In genomic region chr10:88214800-88215514, GRCm38 (mm10) we compare ENCODE assay signal across 18 mouse cellular contexts. TPM values are rescaled to one million over a fixed set of nuclear protein-coding genes. Genes with fewer than 3 reads are reported as not detected.
DNase-seq lines count a peak whose midpoint lies in the region; ATAC-seq and TF ChIP-seq lines count a peak whose summit lies in the region.
"Had no signal": no experiment of that assay in that cellular context is flagged by ENCODE, and none has a peak within 500 bp of the region (broad histone marks: within the 10 kb centered on the region; RNA-seq: fewer than 3 reads in every experiment).

No protein-coding gene starts in this region.

- H3K9me3 ChIP-seq in lung, embryonic 14.5 days (ENCODE audit: low read depth, low read length), result no peaks in the 10 kb centered on the region
- H3K9me3 ChIP-seq in lung, embryonic 16.5 days (ENCODE audit: control insufficient read depth, low read length), result no peaks in the 10 kb centered on the region
- no peaks in the 10 kb centered on the region for H3K9me3 ChIP-seq in lung, postnatal 0 days (ENCODE audit: low read length)
- H3K9me3 ChIP-seq: embryonic facial prominence, embryonic 10.5 days; embryonic facial prominence, embryonic 12.5 days; forebrain, embryonic 13.5 days; forebrain, embryonic 15.5 days had no signal

- H3K9ac ChIP-seq in lung, embryonic 14.5 days, result no peak overlapping the region
- H3K9ac ChIP-seq in lung, embryonic 16.5 days (ENCODE audit: low read length), result no peak overlapping the region
- H3K9ac ChIP-seq in lung, postnatal 0 days (replicated peaks; ENCODE audit: low read depth), result no peak overlapping the region
- H3K9ac ChIP-seq: embryonic facial prominence, embryonic 12.5 days; forebrain, embryonic 13.5 days; forebrain, embryonic 15.5 days had no signal

- H3K27me3 ChIP-seq in lung, embryonic 14.5 days (ENCODE audit: insufficient read depth, low read length), result no peaks in the 10 kb centered on the region
- no peaks in the 10 kb centered on the region for H3K27me3 ChIP-seq in lung, embryonic 16.5 days (ENCODE audit: control insufficient read depth, insufficient read depth, low read depth, low read length)
- no peaks in the 10 kb centered on the region for H3K27me3 ChIP-seq in lung, postnatal 0 days (replicated peaks; ENCODE audit: insufficient read depth, low read length)
- H3K27me3 ChIP-seq: embryonic facial prominence, embryonic 12.5 days; forebrain, embryonic 13.5 days; forebrain, embryonic 15.5 days had no signal

- no peak overlapping the region for H3K4me2 ChIP-seq in lung, embryonic 14.5 days
- H3K4me2 ChIP-seq in lung, embryonic 16.5 days (ENCODE audit: low read depth, low read length), result no peak overlapping the region
- no peak overlapping the region for H3K4me2 ChIP-seq in lung, postnatal 0 days (replicated peaks; ENCODE audit: low read depth, low read length)
- H3K4me2 ChIP-seq: embryonic facial prominence, embryonic 12.5 days; forebrain, embryonic 13.5 days; forebrain, embryonic 15.5 days had no signal

- H3K4me1 ChIP-seq in lung, embryonic 14.5 days (ENCODE audit: insufficient read depth), result no peaks in the 10 kb centered on the region
- H3K4me1 ChIP-seq in lung, embryonic 16.5 days (replicated peaks; ENCODE audit: control insufficient read depth, insufficient read depth, low read length), result no peaks in the 10 kb centered on the region
- H3K4me1 ChIP-seq in lung, postnatal 0 days (ENCODE audit: insufficient read depth, low read depth, low read length), result no peaks in the 10 kb centered on the region
- H3K4me1 ChIP-seq: embryonic facial prominence, embryonic 10.5 days; embryonic facial prominence, embryonic 12.5 days; forebrain, embryonic 13.5 days; forebrain, embryonic 15.5 days had no signal

- ATAC-seq in lung, embryonic 14.5 days (ENCODE audit: insufficient read depth), result peak; percentile 73
- ATAC-seq in lung, embryonic 16.5 days (ENCODE audit: low read depth), result peak; percentile 52; the same call in 1 of the 2 replicates
- ATAC-seq in lung, postnatal 0 days, result no peak
- ATAC-seq: forebrain, embryonic 13.5 days; forebrain, embryonic 15.5 days had no signal

- no peak overlapping the region for H3K27ac ChIP-seq in lung, embryonic 14.5 days (ENCODE audit: low read depth)
- H3K27ac ChIP-seq in lung, embryonic 16.5 days (ENCODE audit: low read length), result no peak overlapping the region
- H3K27ac ChIP-seq in lung, postnatal 0 days (ENCODE audit: low read length), result no peak overlapping the region
- H3K27ac ChIP-seq: embryonic facial prominence, embryonic 10.5 days; embryonic facial prominence, embryonic 12.5 days; forebrain, embryonic 13.5 days; forebrain, embryonic 15.5 days had no signal

- 77% methylated on average over 20 of the region's 20 CpGs for WGBS in lung, embryonic 14.5 days
- WGBS in lung, embryonic 16.5 days, result 71% methylated on average over 20 of the region's 20 CpGs
- WGBS in lung, postnatal 0 days, result 85% methylated on average over 20 of the region's 20 CpGs

- peak; percentile 57 for DNase-seq in lung, embryonic 14.5 days
- no peak for DNase-seq in lung, postnatal 25 days (ENCODE audit: low spot score)
- DNase-seq in lung, postnatal 0 days (ENCODE audit: low spot score), result no peak
- DNase-seq in adipocyte (ENCODE audit: low spot score), result peak; percentile 20
- no peak for DNase-seq in urinary bladder, adult 2 months (ENCODE audit: low spot score)
- DNase-seq: adrenal gland, adult 8-10 months; adrenal gland, postnatal 14 days; adrenal gland, postnatal 36 days; cerebellum, adult 11-12 months; cerebellum, adult 2 months; cerebellum, adult 9-10 months; cerebellum, postnatal 10 days; cerebellum, postnatal 25 days had no signal

- H3K4me3 ChIP-seq in lung, embryonic 14.5 days (ENCODE audit: low read depth, low read length), result no peak overlapping the region
- H3K4me3 ChIP-seq in lung, embryonic 16.5 days (ENCODE audit: low read length), result no peak overlapping the region
- H3K4me3 ChIP-seq in lung, postnatal 0 days (ENCODE audit: low read depth, low read length), result no peak overlapping the region
- H3K4me3 ChIP-seq: embryonic facial prominence, embryonic 10.5 days; embryonic facial prominence, embryonic 12.5 days; forebrain, embryonic 13.5 days; forebrain, embryonic 15.5 days had no signal

- TF ChIP-seq EP300 in lung, postnatal 0 days (IDR thresholded peaks at IDR 0.05), result no peak

- no peak for TF ChIP-seq CTCF in lung, embryonic 14.5 days (IDR thresholded peaks at IDR 0.05; ENCODE audit: low read depth)
- no peak for TF ChIP-seq CTCF in lung, postnatal 0 days (IDR thresholded peaks at IDR 0.05)

- peaks cover 11% of the 10 kb centered on the region for H3K36me3 ChIP-seq in lung, embryonic 14.5 days (ENCODE audit: insufficient read depth)
- peaks cover 2% of the 10 kb centered on the region; the same call in 1 of the 2 replicates for H3K36me3 ChIP-seq in lung, embryonic 16.5 days (ENCODE audit: control insufficient read depth, insufficient read depth, low read length)
- H3K36me3 ChIP-seq in lung, postnatal 0 days (ENCODE audit: insufficient read depth, low read length), result no peaks in the 10 kb centered on the region

RNA-seq across cellular contexts. Expression of gene Washc3, which starts 14.1 kb away (rescaled TPM):
- 55.6 and 60.4 TPM in 2 replicates for polyA plus RNA-seq in lung, embryonic 14.5 days (2014; fragmentation: Nextera tagmentation; extraction: Ambion mirVana)
- polyA plus RNA-seq in lung, embryonic 16.5 days (2015; fragmentation: Nextera tagmentation; extraction: Ambion mirVana), result 60.4 and 71.0 TPM in 2 replicates
- 73.0 and 75.2 TPM in 2 replicates for polyA plus RNA-seq in lung, postnatal 0 days (2015; fragmentation: Nextera tagmentation; extraction: Ambion mirVana)
- polyA plus RNA-seq in urinary bladder, adult 2 months (2012; rRNA removed), result 47.0 and 50.1 TPM in 2 replicates

Comparison
In these comparisons a context has a peak if more than half of its experiments do, and no peak if none do; other contexts are left out.
1. DNase-seq: peak in lung, embryonic 14.5 days (single experiment) and adipocyte (single experiment); none in lung, postnatal 25 days (single experiment), lung, postnatal 0 days (single experiment) and urinary bladder, adult 2 months (single experiment).